Mouse (Mus musculus): Measurements from ENCODE around the gene Gm3099.
"Not testable (repeated sequence)": the region's sequence is repeated elsewhere in the genome, so short reads cannot be mapped to it uniquely, and the experiment has no call there.

Gene Gm3099

GRCm38 (mm10) chr14:3998094-3998493, at the start of gene Gm3099:
TSS of gene Gm3099 (plus strand) at chr14:3998394.
- not testable (repeated sequence) for DNase-seq (ENCODE audit: low read depth, low spot score)

- DNase-seq (ENCODE audit: low read depth, low spot score) = not testable (repeated sequence)
These were observed 34.9 kb upstream of the Gm3099 start, which contains the start of gene Gm3095 for GRCm38 (mm10) chr14:3963247-3963646. TSS of gene Gm3095 (plus strand) at chr14:3963547.

- DNase-seq (ENCODE audit: low read depth, low spot score) = not testable (repeated sequence)
These were observed 25.4 kb downstream of the Gm3099 start, which contains the start of gene Gm5796 for GRCm38 (mm10) chr14:4023641-4024040. TSS of gene Gm5796 (plus strand) at chr14:4023941.
